Mouse (Mus musculus) liver, postnatal 0 days (tissue): ENCODE data around the gene 1810010H24Rik.

Experiments used
- CTCF ChIP-seq: sonication (generic); IDR thresholded peaks from 2 replicates; pipeline ENCODE4 v1.5.1; 2016; ENCODE audit warnings: antibody characterized with exemption, low read depth
- EP300 ChIP-seq: IDR thresholded peaks from 2 replicates; pipeline ENCODE4 v1.6.1; 2016; ENCODE audit warnings: antibody characterized with exemption, low read depth, mild to moderate bottlenecking

GRCm38 (mm10) chr11:107065216-107065785, 39.8 kb downstream of the 1810010H24Rik start:
- TF ChIP-seq CTCF (no peak), EP300 (no peak)
